In genomic region chr6:124506991-124507390, GRCm38 (mm10) we compare ENCODE assay signal across 21 mouse cellular contexts.
"Had no signal": no experiment of that assay in that cellular context is flagged by ENCODE, and none has a peak within 500 bp of the region (broad histone marks: within the 10 kb centered on the region; RNA-seq: fewer than 3 reads in every experiment).

No protein-coding gene starts in this region.

- DNase-seq: kidney, postnatal 25 days; layer of hippocampus, adult 9-11 months; lung, adult 18-20 months; lung, postnatal 10 days; lung, postnatal 36 days; retina, postnatal 1 day; right cerebral cortex, postnatal 25 days; spleen, adult 18-20 months; thymus, postnatal 25 days had no signal

- H3K4me1 ChIP-seq: lung, embryonic 15.5 days; midbrain, embryonic 10.5 days; midbrain, embryonic 13.5 days; neural tube, embryonic 13.5 days; stomach, embryonic 15.5 days had no signal

- H3K27ac ChIP-seq: kidney, postnatal 0 days; layer of hippocampus, adult 2 months; liver, embryonic 15.5 days; lung, embryonic 15.5 days; midbrain, embryonic 10.5 days; midbrain, embryonic 13.5 days; neural tube, embryonic 13.5 days; stomach, embryonic 15.5 days had no signal

- H3K36me3 ChIP-seq: liver, embryonic 15.5 days; lung, embryonic 15.5 days; midbrain, embryonic 10.5 days; midbrain, embryonic 13.5 days; neural tube, embryonic 13.5 days; stomach, embryonic 15.5 days had no signal

- ATAC-seq: midbrain, embryonic 13.5 days; midbrain, embryonic 16.5 days had no signal

- H3K9me3 ChIP-seq: liver, embryonic 15.5 days; lung, embryonic 15.5 days; megakaryocyte, embryonic 14.5 days; midbrain, embryonic 10.5 days; midbrain, embryonic 13.5 days; neural tube, embryonic 13.5 days; stomach, embryonic 15.5 days had no signal

- H3K4me3 ChIP-seq: layer of hippocampus, adult 2 months; liver, embryonic 15.5 days; lung, embryonic 15.5 days; megakaryocyte, embryonic 14.5 days; midbrain, embryonic 10.5 days; midbrain, embryonic 13.5 days; myocyte; neural tube, embryonic 13.5 days; stomach, embryonic 15.5 days had no signal

- H3K27me3 ChIP-seq: liver, embryonic 15.5 days; lung, embryonic 15.5 days; midbrain, embryonic 13.5 days; neural tube, embryonic 13.5 days; stomach, embryonic 15.5 days had no signal

- H3K4me2 ChIP-seq: liver, embryonic 11.5 days; liver, embryonic 15.5 days; lung, embryonic 15.5 days; midbrain, embryonic 13.5 days; neural tube, embryonic 13.5 days; stomach, embryonic 15.5 days had no signal

- H3K9ac ChIP-seq: liver, embryonic 15.5 days; lung, embryonic 15.5 days; midbrain, embryonic 13.5 days; neural tube, embryonic 13.5 days; stomach, embryonic 15.5 days had no signal
